Mouse (Mus musculus): ENCODE results near the gene Yjefn3. TPM values are rescaled to one million over a fixed set of nuclear protein-coding genes. Genes with fewer than 3 reads are reported as not detected.
A peak's percentile ranks its signal among the peaks of the same experiment; 100 is the strongest.
"Not testable (repeated sequence)": the region's sequence is repeated elsewhere in the genome, so short reads cannot be mapped to it uniquely, and the experiment has no call there.

Gene Yjefn3
- not detected in 2 replicates for polyA plus RNA-seq (2011; ENCODE audit: insufficient read length, low read depth, missing spikeins)

- H3K4me1 ChIP-seq (ENCODE audit: control insufficient read depth, insufficient read depth, low read length) = peaks cover 16% of the 10 kb centered on the region
- H3K27ac ChIP-seq (ENCODE audit: insufficient read depth, low read length) = peak within 1 kb of the TSS; percentile 63
- peak within 1 kb of the TSS; percentile 68 for H3K4me3 ChIP-seq (ENCODE audit: insufficient read depth, low read length)
- TF ChIP-seq CTCF (IDR thresholded peaks at IDR 0.05; ENCODE audit: borderline replicate concordance, insufficient read depth, low read length) (no peak), POLR2A (IDR thresholded peaks at IDR 0.05; ENCODE audit: low read depth, low read length) (no peak; the same call in none of the 2 replicates)
These were observed at the start of gene Yjefn3, which contains the start of the genes Tssk6 and Ndufa13 for GRCm38 (mm10) chr8:69902163-69903062. Yjefn3 (minus strand) TSS chr8:69902712. Tssk6 (plus strand) TSS chr8:69902184. Ndufa13 (minus strand) TSS chr8:69902558.

GRCm38 (mm10) chr8:69950300-69950699 is 47.8 kb upstream of the Yjefn3 start:
- H3K4me3 ChIP-seq (ENCODE audit: insufficient read depth, low read length) = no peak overlapping the region
- no peak overlapping the region for H3K27ac ChIP-seq (ENCODE audit: insufficient read depth, low read length)
- H3K4me1 ChIP-seq (ENCODE audit: control insufficient read depth, insufficient read depth, low read length) = peaks cover 3% of the 10 kb centered on the region; the same call in 1 of the 2 replicates
- TF ChIP-seq POLR2A (IDR thresholded peaks at IDR 0.05; ENCODE audit: low read depth, low read length) = no peak
- no peak for TF ChIP-seq CTCF (IDR thresholded peaks at IDR 0.05; ENCODE audit: borderline replicate concordance, insufficient read depth, low read length)

GRCm38 (mm10) chr8:69942495-69942894 is 40.0 kb upstream of the Yjefn3 start:
- H3K27ac ChIP-seq (ENCODE audit: insufficient read depth, low read length); H3K4me3 ChIP-seq (ENCODE audit: insufficient read depth, low read length): not testable (repeated sequence)
- H3K4me1 ChIP-seq (ENCODE audit: control insufficient read depth, insufficient read depth, low read length) = peaks cover 19% of the 10 kb centered on the region

- Histone ChIP-seq H3K4me1 (ENCODE audit: control insufficient read depth, insufficient read depth, low read length) (peaks cover 30% of the 10 kb centered on the region), H3K4me3 (ENCODE audit: insufficient read depth, low read length) (no peak overlapping the region), H3K27ac (ENCODE audit: insufficient read depth, low read length) (peak overlapping the region; percentile 31; the same call in 1 of the 2 replicates)
- TF ChIP-seq POLR2A (IDR thresholded peaks at IDR 0.05; ENCODE audit: low read depth, low read length) (no peak), CTCF (IDR thresholded peaks at IDR 0.05; ENCODE audit: borderline replicate concordance, insufficient read depth, low read length) (no peak)
These were observed 37.9 kb upstream of the Yjefn3 start for GRCm38 (mm10) chr8:69940386-69940785.

GRCm38 (mm10) chr8:69939633-69940032 is 37.1 kb upstream of the Yjefn3 start:
- Histone ChIP-seq H3K27ac (ENCODE audit: insufficient read depth, low read length) (no peak overlapping the region; the same call in 1 of the 2 replicates), H3K4me1 (ENCODE audit: control insufficient read depth, insufficient read depth, low read length) (peaks cover 30% of the 10 kb centered on the region), H3K4me3 (ENCODE audit: insufficient read depth, low read length) (no peak overlapping the region)
- TF ChIP-seq POLR2A (IDR thresholded peaks at IDR 0.05; ENCODE audit: low read depth, low read length) = no peak
- TF ChIP-seq CTCF (IDR thresholded peaks at IDR 0.05; ENCODE audit: borderline replicate concordance, insufficient read depth, low read length) = no peak

- H3K4me1 ChIP-seq (ENCODE audit: control insufficient read depth, insufficient read depth, low read length) = peaks cover 30% of the 10 kb centered on the region
- TF ChIP-seq CTCF (IDR thresholded peaks at IDR 0.05; ENCODE audit: borderline replicate concordance, insufficient read depth, low read length) = no peak
- TF ChIP-seq POLR2A (IDR thresholded peaks at IDR 0.05; ENCODE audit: low read depth, low read length) = no peak
These were observed 35.9 kb upstream of the Yjefn3 start for GRCm38 (mm10) chr8:69938245-69938982.

GRCm38 (mm10) chr8:69937466-69937865 is 35.0 kb upstream of the Yjefn3 start:
- Histone ChIP-seq H3K4me1 (ENCODE audit: control insufficient read depth, insufficient read depth, low read length) (peaks cover 28% of the 10 kb centered on the region), H3K4me3 (ENCODE audit: insufficient read depth, low read length) (no peak overlapping the region), H3K27ac (ENCODE audit: insufficient read depth, low read length) (no peak overlapping the region)
- TF ChIP-seq CTCF (IDR thresholded peaks at IDR 0.05; ENCODE audit: borderline replicate concordance, insufficient read depth, low read length) (no peak), POLR2A (IDR thresholded peaks at IDR 0.05; ENCODE audit: low read depth, low read length) (no peak)

More at GRCm38 (mm10) chr8:69938245-69938982, 35.9 kb upstream of the Yjefn3 start:
- no peak overlapping the region for H3K27ac ChIP-seq (ENCODE audit: insufficient read depth, low read length)
- H3K4me3 ChIP-seq (ENCODE audit: insufficient read depth, low read length) = no peak overlapping the region

GRCm38 (mm10) chr8:69936050-69936794 is 33.7 kb upstream of the Yjefn3 start:
- no peak for TF ChIP-seq POLR2A (IDR thresholded peaks at IDR 0.05; ENCODE audit: low read depth, low read length)
- TF ChIP-seq CTCF (IDR thresholded peaks at IDR 0.05; ENCODE audit: borderline replicate concordance, insufficient read depth, low read length) = no peak
- Histone ChIP-seq H3K4me1 (ENCODE audit: control insufficient read depth, insufficient read depth, low read length) (peaks cover 25% of the 10 kb centered on the region), H3K27ac (ENCODE audit: insufficient read depth, low read length) (peak overlapping the region; percentile 83), H3K4me3 (ENCODE audit: insufficient read depth, low read length) (no peak overlapping the region)

GRCm38 (mm10) chr8:69935431-69935830 is 32.9 kb upstream of the Yjefn3 start:
- H3K27ac ChIP-seq (ENCODE audit: insufficient read depth, low read length) = peak overlapping the region; percentile 83; the same call in 1 of the 2 replicates
- H3K4me3 ChIP-seq (ENCODE audit: insufficient read depth, low read length) = no peak overlapping the region
- TF ChIP-seq CTCF (IDR thresholded peaks at IDR 0.05; ENCODE audit: borderline replicate concordance, insufficient read depth, low read length) (no peak), POLR2A (IDR thresholded peaks at IDR 0.05; ENCODE audit: low read depth, low read length) (no peak)
- peaks cover 23% of the 10 kb centered on the region for H3K4me1 ChIP-seq (ENCODE audit: control insufficient read depth, insufficient read depth, low read length)
